7 mouse cellular contexts compared by ENCODE assay signal in the genomic region with DNA sequence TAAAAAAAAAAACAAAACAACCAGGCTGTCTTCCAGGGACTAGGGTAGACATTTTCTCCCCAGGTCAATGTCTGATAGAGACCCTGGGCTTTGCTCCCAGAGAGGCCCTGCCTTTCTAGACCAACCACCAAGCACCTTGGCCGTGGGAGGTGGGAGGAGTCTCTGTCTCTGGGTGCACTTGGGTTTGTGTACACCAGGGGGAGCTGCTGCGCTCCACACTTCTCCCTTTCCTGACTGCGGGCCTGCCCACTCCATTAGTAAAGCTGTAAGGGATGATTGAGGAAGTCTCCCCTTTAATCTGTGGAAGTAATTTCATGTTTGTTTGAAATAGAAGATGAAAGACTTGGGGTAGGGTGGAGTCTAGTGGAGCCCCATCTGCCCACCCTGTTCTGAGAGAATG. TPM values are rescaled to one million over a fixed set of nuclear protein-coding genes. Genes with fewer than 3 reads are reported as not detected.
A peak's percentile ranks its signal among the peaks of the same experiment; 100 is the strongest.
DNase-seq lines count a peak whose midpoint lies in the region; ATAC-seq and TF ChIP-seq lines count a peak whose summit lies in the region.

No protein-coding gene starts in this region.

- 63% methylated on average over 3 of the region's 3 CpGs for WGBS in hindbrain, postnatal 0 days
- WGBS in hindbrain, embryonic 14.5 days, result 68% methylated on average over 3 of the region's 3 CpGs
- 48% methylated on average over 3 of the region's 3 CpGs for WGBS in embryonic facial prominence, embryonic 11.5 days
- 52% methylated on average over 3 of the region's 3 CpGs for WGBS in liver, postnatal 0 days (ENCODE audit: insufficient replicate concordance)

- H3K4me2 ChIP-seq in hindbrain, postnatal 0 days (ENCODE audit: low read depth, low read length), result no peak overlapping the region
- H3K4me2 ChIP-seq in hindbrain, embryonic 14.5 days (replicated peaks), result no peak overlapping the region
- no peak overlapping the region for H3K4me2 ChIP-seq in embryonic facial prominence, embryonic 11.5 days (ENCODE audit: low read depth, low read length)
- H3K4me2 ChIP-seq in liver, postnatal 0 days (ENCODE audit: low read depth, low read length), result no peak overlapping the region

- TF ChIP-seq EP300 in liver, postnatal 0 days (IDR thresholded peaks at IDR 0.05; ENCODE audit: low read depth), result no peak

- no peaks in the 10 kb centered on the region for H3K9me3 ChIP-seq in hindbrain, postnatal 0 days (ENCODE audit: low read length)
- no peaks in the 10 kb centered on the region for H3K9me3 ChIP-seq in hindbrain, embryonic 14.5 days (ENCODE audit: control insufficient read depth, low read length)
- no peaks in the 10 kb centered on the region for H3K9me3 ChIP-seq in embryonic facial prominence, embryonic 11.5 days (replicated peaks; ENCODE audit: control insufficient read depth, low read length)
- H3K9me3 ChIP-seq in liver, postnatal 0 days (ENCODE audit: low read length), result no peaks in the 10 kb centered on the region

- no peaks in the 10 kb centered on the region for H3K27me3 ChIP-seq in hindbrain, postnatal 0 days (ENCODE audit: insufficient read depth, low read length)
- no peaks in the 10 kb centered on the region for H3K27me3 ChIP-seq in hindbrain, embryonic 14.5 days (ENCODE audit: control insufficient read depth, insufficient read depth, low read length)
- no peaks in the 10 kb centered on the region for H3K27me3 ChIP-seq in embryonic facial prominence, embryonic 11.5 days (ENCODE audit: control insufficient read depth, insufficient read depth, low read length)
- no peaks in the 10 kb centered on the region for H3K27me3 ChIP-seq in liver, postnatal 0 days (ENCODE audit: insufficient read depth, low read length)

- H3K27ac ChIP-seq in hindbrain, postnatal 0 days, result no peak overlapping the region
- H3K27ac ChIP-seq in hindbrain, embryonic 14.5 days, result no peak overlapping the region
- H3K27ac ChIP-seq in embryonic facial prominence, embryonic 11.5 days (replicated peaks; ENCODE audit: low read depth, low read length), result no peak overlapping the region
- H3K27ac ChIP-seq in liver, postnatal 0 days (ENCODE audit: low read depth), result no peak overlapping the region

- H3K36me3 ChIP-seq in hindbrain, postnatal 0 days (ENCODE audit: insufficient read depth, low read length), result peaks cover 27% of the 10 kb centered on the region; the same call in 1 of the 2 replicates
- H3K36me3 ChIP-seq in hindbrain, embryonic 14.5 days (replicated peaks; ENCODE audit: control insufficient read depth, insufficient read depth), result peaks cover 20% of the 10 kb centered on the region
- no peaks in the 10 kb centered on the region; the same call in 1 of the 2 replicates for H3K36me3 ChIP-seq in embryonic facial prominence, embryonic 11.5 days (replicated peaks; ENCODE audit: control insufficient read depth, insufficient read depth, low read depth, low read length)
- H3K36me3 ChIP-seq in liver, postnatal 0 days (replicated peaks; ENCODE audit: insufficient read depth, low read length), result peaks cover 16% of the 10 kb centered on the region

- H3K9ac ChIP-seq in hindbrain, postnatal 0 days (replicated peaks; ENCODE audit: low read length), result no peak overlapping the region
- no peak overlapping the region for H3K9ac ChIP-seq in hindbrain, embryonic 14.5 days
- H3K9ac ChIP-seq in embryonic facial prominence, embryonic 11.5 days (replicated peaks; ENCODE audit: low read length), result no peak overlapping the region
- H3K9ac ChIP-seq in liver, postnatal 0 days (replicated peaks), result no peak overlapping the region

- H3K4me1 ChIP-seq in hindbrain, postnatal 0 days (ENCODE audit: insufficient read depth, low read length), result no peaks in the 10 kb centered on the region
- H3K4me1 ChIP-seq in hindbrain, embryonic 14.5 days (replicated peaks; ENCODE audit: control insufficient read depth, insufficient read depth, low read length), result peaks cover 11% of the 10 kb centered on the region
- peaks cover 6% of the 10 kb centered on the region for H3K4me1 ChIP-seq in embryonic facial prominence, embryonic 11.5 days (ENCODE audit: control insufficient read depth, insufficient read depth, low read length)
- H3K4me1 ChIP-seq in liver, postnatal 0 days (ENCODE audit: insufficient read depth), result peaks cover 11% of the 10 kb centered on the region

- no peak overlapping the region for H3K4me3 ChIP-seq in hindbrain, postnatal 0 days (ENCODE audit: low read length)
- no peak overlapping the region for H3K4me3 ChIP-seq in hindbrain, embryonic 14.5 days (replicated peaks; ENCODE audit: low read length)
- H3K4me3 ChIP-seq in embryonic facial prominence, embryonic 11.5 days (ENCODE audit: low read depth, low read length), result no peak overlapping the region
- H3K4me3 ChIP-seq in liver, postnatal 0 days (ENCODE audit: low read depth, low read length), result no peak overlapping the region

- ATAC-seq in hindbrain, postnatal 0 days, result 0 out of 2 replicates have a peak, but pooled peaks have one; percentile 10
- no peak for ATAC-seq in hindbrain, embryonic 14.5 days (ENCODE audit: low FRiP score)
- no peak for ATAC-seq in embryonic facial prominence, embryonic 11.5 days (replicated peaks; ENCODE audit: insufficient number of reproducible peaks, low FRiP score, low TSS enrichment, low read depth)
- peak; percentile 66 for ATAC-seq in liver, postnatal 0 days

- TF ChIP-seq CTCF in hindbrain, postnatal 0 days (IDR thresholded peaks at IDR 0.05; ENCODE audit: low read depth), result peak; percentile 78
- peak; percentile 85 for TF ChIP-seq CTCF in liver, postnatal 0 days (IDR thresholded peaks at IDR 0.05; ENCODE audit: low read depth)

- DNase-seq in hindbrain, postnatal 0 days (ENCODE audit: low spot score), result peak; percentile 63
- no peak for DNase-seq in hindbrain, embryonic 14.5 days (ENCODE audit: low spot score)
- DNase-seq in CD4-positive helper T cell, adult 2 months (ENCODE audit: low read depth, low spot score), result peak; percentile 41
- DNase-seq in NIH3T3 (ENCODE audit: low read depth), result peak; percentile 78
- peak; percentile 59 for DNase-seq in embryonic facial prominence, embryonic 11.5 days (ENCODE audit: low spot score)
- DNase-seq in liver, postnatal 0 days, result peak; percentile 81
- peak; percentile 47 to 75 for DNase-seq in spleen, postnatal 10 days (ENCODE audit: low spot score in 2 of 2)

RNA-seq across cellular contexts. Expression of a gene that starts 20.8 kb away (rescaled TPM):
- total RNA-seq in hindbrain, postnatal 0 days (2014; rRNA removed), result 20.9 and 23.0 TPM in 2 replicates
- 86.4 and 90.7 TPM in 2 replicates for polyA plus RNA-seq in hindbrain, postnatal 0 days (2015; fragmentation: Nextera tagmentation; extraction: Ambion mirVana)
- polyA plus RNA-seq in hindbrain, embryonic 14.5 days (2014; fragmentation: Nextera tagmentation; extraction: Ambion mirVana), result 75.5 and 87.4 TPM in 2 replicates
- 50.1 and 54.5 TPM in 2 replicates for polyA plus RNA-seq in embryonic facial prominence, embryonic 11.5 days (2014; fragmentation: Nextera tagmentation; extraction: Ambion mirVana)
- polyA plus RNA-seq in liver, postnatal 0 days (2015; fragmentation: Nextera tagmentation; extraction: Ambion mirVana), result 12.8 and 13.1 TPM in 2 replicates

RNA-seq across cellular contexts. Expression of a gene that starts 20.9 kb away (rescaled TPM):
- 17.0 and 17.3 TPM in 2 replicates for total RNA-seq in hindbrain, postnatal 0 days (2014; rRNA removed)
- polyA plus RNA-seq in hindbrain, postnatal 0 days (2015; fragmentation: Nextera tagmentation; extraction: Ambion mirVana), result 11.0 and 11.1 TPM in 2 replicates
- polyA plus RNA-seq in hindbrain, embryonic 14.5 days (2014; fragmentation: Nextera tagmentation; extraction: Ambion mirVana), result 9.7 and 12.3 TPM in 2 replicates
- 15.3 and 18.2 TPM in 2 replicates for polyA plus RNA-seq in embryonic facial prominence, embryonic 11.5 days (2014; fragmentation: Nextera tagmentation; extraction: Ambion mirVana)
- 3.1 and 3.4 TPM in 2 replicates for polyA plus RNA-seq in liver, postnatal 0 days (2015; fragmentation: Nextera tagmentation; extraction: Ambion mirVana)

Comparison
In these comparisons a context has a peak if more than half of its experiments do, and no peak if none do; other contexts are left out.
1. ATAC-seq: peak in hindbrain, postnatal 0 days (single experiment) and liver, postnatal 0 days (single experiment); none in hindbrain, embryonic 14.5 days (single experiment) and embryonic facial prominence, embryonic 11.5 days (single experiment).